Mouse (Mus musculus) urinary bladder, postnatal 4 days (tissue): Measurements from ENCODE around the gene Gm49366.
"Not testable (repeated sequence)": the region's sequence is repeated elsewhere in the genome, so short reads cannot be mapped to it uniquely, and the experiment has no call there.

Experiments used
- DNase-seq, 2 experiments: peaks; one replicate each; pipeline ENCODE4 v3.0.0; 2021 to 2022; ENCODE audit warnings: low spot score in 2 of 2

Gm49366 gene

GRCm38 (mm10) chr12:84038691-84039111, at the start of gene Gm49366:
Gene Gm49366 (plus strand): TSS chr12:84038935.
- DNase-seq: peak in 1 of 2 experiments; percentile 34

GRCm38 (mm10) chr12:83989378-83989777, 49.4 kb upstream of the Gm49366 start:
- no peak for DNase-seq

GRCm38 (mm10) chr12:83997221-83997620, 41.5 kb upstream of the Gm49366 start:
- no peak for DNase-seq

- DNase-seq: no peak
These were observed 40.2 kb upstream of the Gm49366 start for GRCm38 (mm10) chr12:83998341-83999107.

GRCm38 (mm10) chr12:83999237-83999636, 39.5 kb upstream of the Gm49366 start:
- DNase-seq: peak in 1 of 2 experiments; percentile 40

- DNase-seq: no peak
These were observed 38.3 kb upstream of the Gm49366 start for GRCm38 (mm10) chr12:84000418-84000817.

- no peak for DNase-seq
These were observed 34.9 kb upstream of the Gm49366 start for GRCm38 (mm10) chr12:84003866-84004265.

- no peak for DNase-seq
These were observed 30.5 kb upstream of the Gm49366 start for GRCm38 (mm10) chr12:84008251-84008650.

GRCm38 (mm10) chr12:84008729-84009128, 30.0 kb upstream of the Gm49366 start:
- DNase-seq: no peak

GRCm38 (mm10) chr12:84009171-84009965, 29.4 kb upstream of the Gm49366 start, which contains the start of gene Acot1:
Gene Acot1 (plus strand): TSS chr12:84009490.
- DNase-seq: peak; percentile 72 to 73

GRCm38 (mm10) chr12:84010201-84010600, 28.5 kb upstream of the Gm49366 start:
- DNase-seq: no peak

GRCm38 (mm10) chr12:84011251-84012040, 27.3 kb upstream of the Gm49366 start:
- DNase-seq: peak; percentile 35 to 67

GRCm38 (mm10) chr12:84013130-84013529, 25.6 kb upstream of the Gm49366 start:
- DNase-seq: no peak

GRCm38 (mm10) chr12:84013701-84014100, 25.0 kb upstream of the Gm49366 start:
- DNase-seq: no peak

- peak; percentile 41 to 67 for DNase-seq
These were observed 18.2 kb upstream of the Gm49366 start for GRCm38 (mm10) chr12:84020528-84020927.

- DNase-seq: not testable (repeated sequence)
These were observed 16.5 kb upstream of the Gm49366 start for GRCm38 (mm10) chr12:84022266-84022665.

- no peak for DNase-seq
These were observed 15.5 kb upstream of the Gm49366 start for GRCm38 (mm10) chr12:84023052-84023745.

- DNase-seq: no peak
These were observed 12.8 kb upstream of the Gm49366 start for GRCm38 (mm10) chr12:84025888-84026287.

- DNase-seq: not testable (repeated sequence)
These were observed 10.4 kb upstream of the Gm49366 start for GRCm38 (mm10) chr12:84028328-84028727.

- DNase-seq: not testable (repeated sequence)
These were observed 9.7 kb upstream of the Gm49366 start for GRCm38 (mm10) chr12:84029043-84029442.

GRCm38 (mm10) chr12:84030659-84031332, 7.9 kb upstream of the Gm49366 start:
- peak; percentile 49 to 75 for DNase-seq
